Mouse (Mus musculus) small intestine, adult 2 months (tissue): ENCODE data around the gene Hoxb3.

Experiments
- CTCF ChIP-seq: fragments of 200-500 bp; IDR thresholded peaks from 2 replicates; pipeline ENCODE4 v1.5.1; 2012; ENCODE audit warnings: low read depth, mild to moderate bottlenecking, control low read depth, inconsistent platforms, low read length, moderate library complexity, mixed read lengths; ENCODE audit not compliant: insufficient replicate concordance, insufficient read length; ENCODE audit errors: extremely low read depth
- POLR2A ChIP-seq: fragments of 200-500 bp; IDR thresholded peaks from 2 replicates; pipeline ENCODE4 v1.6.1; 2012; ENCODE audit warnings: low read depth, mild to moderate bottlenecking, control low read depth, inconsistent platforms, low read length, moderate library complexity

DNA sequence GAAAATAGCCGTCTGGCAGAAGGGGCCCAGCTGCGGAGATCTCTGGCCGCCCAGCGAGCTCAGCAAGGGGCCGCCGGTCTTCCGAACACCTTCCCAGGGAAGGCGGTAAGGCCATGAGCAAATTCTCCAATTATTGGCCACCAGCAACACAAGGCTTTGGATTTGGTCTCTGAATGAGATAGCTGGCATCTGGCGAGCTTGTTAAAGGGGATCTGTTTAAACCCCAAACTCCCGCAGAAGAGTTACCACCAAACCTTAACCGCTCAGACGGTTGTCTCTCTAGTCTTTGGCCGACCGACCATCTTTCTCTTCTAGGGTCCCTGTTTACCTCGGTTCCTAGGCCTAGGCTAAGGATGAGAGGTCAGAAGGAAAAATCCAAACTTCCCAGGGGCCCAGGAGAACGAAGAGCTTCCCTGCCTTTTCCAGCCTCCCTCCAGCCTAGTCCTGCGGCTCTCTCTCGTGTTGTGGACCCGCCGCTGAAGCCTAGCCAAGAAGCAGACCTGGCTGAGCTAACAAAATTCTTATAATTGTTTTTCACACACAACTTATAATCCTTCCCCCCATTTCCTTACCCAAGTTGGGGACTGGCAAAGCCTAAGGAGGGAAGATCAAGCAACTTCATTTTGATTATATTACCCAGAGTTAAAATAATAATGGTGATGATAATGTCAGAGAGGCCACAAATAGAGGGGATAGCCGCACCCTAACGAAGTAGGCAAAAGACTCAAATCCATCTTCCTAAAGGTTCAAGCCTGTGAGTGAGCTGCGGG, 20.6 kb upstream of the Hoxb3 start:
- TF ChIP-seq CTCF (no peak), POLR2A (no peak)
